ENCODE assay signal across 10 mouse cellular contexts in the genomic region with DNA sequence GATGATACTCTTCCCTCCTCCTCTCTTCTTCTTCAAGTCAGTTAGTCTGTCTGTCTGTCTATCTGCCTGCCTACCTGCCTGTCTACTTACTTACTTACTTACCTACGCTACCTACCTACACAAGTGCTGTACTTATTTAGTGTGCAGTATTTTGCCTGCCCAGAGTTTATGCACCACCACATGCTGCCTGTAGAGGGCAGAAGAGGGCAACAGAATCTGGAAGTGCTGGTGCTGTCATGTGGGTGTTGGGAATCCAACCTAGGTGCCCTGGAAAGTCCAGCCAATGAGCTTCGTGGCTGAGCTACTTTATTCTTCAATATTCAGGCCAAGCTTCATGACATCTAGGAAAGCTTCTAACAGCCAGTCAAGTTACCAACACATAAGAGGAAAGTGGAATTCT. TPM values are rescaled to one million over a fixed set of nuclear protein-coding genes. Genes with fewer than 3 reads are reported as not detected.
DNase-seq lines count a peak whose midpoint lies in the region; ATAC-seq and TF ChIP-seq lines count a peak whose summit lies in the region.
"Had no signal": no experiment of that assay in that cellular context is flagged by ENCODE, and none has a peak within 500 bp of the region (broad histone marks: within the 10 kb centered on the region; RNA-seq: fewer than 3 reads in every experiment).

No protein-coding gene starts in this region.

- no peaks in the 10 kb centered on the region for H3K4me1 ChIP-seq in hindbrain, postnatal 0 days (ENCODE audit: insufficient read depth, low read length)
- H3K4me1 ChIP-seq in hindbrain, embryonic 13.5 days (replicated peaks): no peaks in the 10 kb centered on the region
- H3K4me1 ChIP-seq in heart, embryonic 13.5 days: peaks cover 19% of the 10 kb centered on the region
- no peaks in the 10 kb centered on the region for H3K4me1 ChIP-seq in liver, postnatal 0 days (ENCODE audit: insufficient read depth)
- H3K4me1 ChIP-seq: lung, embryonic 15.5 days had no signal

- peak; percentile 80 for TF ChIP-seq CTCF in hindbrain, postnatal 0 days (IDR thresholded peaks at IDR 0.05; ENCODE audit: low read depth)
- peak; percentile 98 for TF ChIP-seq CTCF in liver, postnatal 0 days (IDR thresholded peaks at IDR 0.05; ENCODE audit: low read depth)

- no peak for ATAC-seq in hindbrain, postnatal 0 days
- ATAC-seq in hindbrain, embryonic 13.5 days (ENCODE audit: low FRiP score): no peak
- no peak for ATAC-seq in heart, embryonic 13.5 days (ENCODE audit: extremely low read depth, insufficient number of reproducible peaks, low FRiP score, low TSS enrichment)
- ATAC-seq in liver, postnatal 0 days: no peak

- no peak overlapping the region for H3K4me2 ChIP-seq in hindbrain, postnatal 0 days (ENCODE audit: low read depth, low read length)
- no peak overlapping the region for H3K4me2 ChIP-seq in hindbrain, embryonic 13.5 days
- no peak overlapping the region for H3K4me2 ChIP-seq in heart, embryonic 13.5 days
- H3K4me2 ChIP-seq in liver, postnatal 0 days (ENCODE audit: low read depth, low read length): no peak overlapping the region
- H3K4me2 ChIP-seq: lung, embryonic 15.5 days had no signal

- DNase-seq in hindbrain, postnatal 0 days (ENCODE audit: low spot score): peak; percentile 19
- DNase-seq in CD8-positive naive resting alpha-beta T cell, adult 2 months (ENCODE audit: low read depth in 2 of 2, low spot score in 2 of 2): peak; percentile 59 to 68
- DNase-seq in adrenal gland, postnatal 36 days: peak; percentile 51 to 60
- DNase-seq in liver, postnatal 0 days: peak; percentile 75
- DNase-seq in spleen, postnatal 36 days (ENCODE audit: low spot score in 2 of 2): peak; percentile 48 to 66
- no peak for DNase-seq in urinary bladder, adult 2 months (ENCODE audit: low spot score)

- no peak overlapping the region for H3K9ac ChIP-seq in hindbrain, postnatal 0 days (replicated peaks; ENCODE audit: low read length)
- H3K9ac ChIP-seq in hindbrain, embryonic 13.5 days: no peak overlapping the region
- no peak overlapping the region for H3K9ac ChIP-seq in heart, embryonic 13.5 days
- H3K9ac ChIP-seq in liver, postnatal 0 days (replicated peaks): no peak overlapping the region
- H3K9ac ChIP-seq: lung, embryonic 15.5 days had no signal

- no peaks in the 10 kb centered on the region for H3K9me3 ChIP-seq in hindbrain, postnatal 0 days (ENCODE audit: low read length)
- H3K9me3 ChIP-seq in hindbrain, embryonic 13.5 days: no peaks in the 10 kb centered on the region
- no peaks in the 10 kb centered on the region for H3K9me3 ChIP-seq in heart, embryonic 13.5 days
- H3K9me3 ChIP-seq in liver, postnatal 0 days (ENCODE audit: low read length): no peaks in the 10 kb centered on the region
- H3K9me3 ChIP-seq: lung, embryonic 15.5 days had no signal

- H3K36me3 ChIP-seq in hindbrain, postnatal 0 days (ENCODE audit: insufficient read depth, low read length): peaks cover 26% of the 10 kb centered on the region
- peaks cover 59% of the 10 kb centered on the region for H3K36me3 ChIP-seq in hindbrain, embryonic 13.5 days
- peaks cover 63% of the 10 kb centered on the region for H3K36me3 ChIP-seq in heart, embryonic 13.5 days
- H3K36me3 ChIP-seq in liver, postnatal 0 days (replicated peaks; ENCODE audit: insufficient read depth, low read length): peaks cover 47% of the 10 kb centered on the region

- H3K27ac ChIP-seq in hindbrain, postnatal 0 days: no peak overlapping the region
- no peak overlapping the region for H3K27ac ChIP-seq in hindbrain, embryonic 13.5 days
- peak overlapping the region; percentile 82; the same call in 1 of the 2 replicates for H3K27ac ChIP-seq in heart, embryonic 13.5 days (replicated peaks)
- peak overlapping the region; percentile 93 for H3K27ac ChIP-seq in liver, postnatal 0 days (ENCODE audit: low read depth)
- H3K27ac ChIP-seq: lung, embryonic 15.5 days had no signal

- TF ChIP-seq EP300 in liver, postnatal 0 days (IDR thresholded peaks at IDR 0.05; ENCODE audit: low read depth): no peak

- WGBS in hindbrain, postnatal 0 days: 81% methylated on average over 2 of the region's 2 CpGs
- WGBS in hindbrain, embryonic 13.5 days: 77% methylated on average over 2 of the region's 2 CpGs
- WGBS in heart, embryonic 13.5 days: 81% methylated on average over 2 of the region's 2 CpGs
- 70% methylated on average over 2 of the region's 2 CpGs for WGBS in liver, postnatal 0 days (ENCODE audit: insufficient replicate concordance)

- H3K27me3 ChIP-seq in hindbrain, postnatal 0 days (ENCODE audit: insufficient read depth, low read length): no peaks in the 10 kb centered on the region
- no peaks in the 10 kb centered on the region for H3K27me3 ChIP-seq in hindbrain, embryonic 13.5 days
- no peaks in the 10 kb centered on the region for H3K27me3 ChIP-seq in heart, embryonic 13.5 days (replicated peaks)
- no peaks in the 10 kb centered on the region for H3K27me3 ChIP-seq in liver, postnatal 0 days (ENCODE audit: insufficient read depth, low read length)
- H3K27me3 ChIP-seq: lung, embryonic 15.5 days had no signal

- no peak overlapping the region for H3K4me3 ChIP-seq in hindbrain, postnatal 0 days (ENCODE audit: low read length)
- H3K4me3 ChIP-seq in hindbrain, embryonic 13.5 days: no peak overlapping the region
- no peak overlapping the region for H3K4me3 ChIP-seq in heart, embryonic 13.5 days
- no peak overlapping the region for H3K4me3 ChIP-seq in liver, postnatal 0 days (ENCODE audit: low read depth, low read length)
- H3K4me3 ChIP-seq: lung, embryonic 15.5 days had no signal

RNA-seq across cellular contexts. Expression of gene Hspa5, which starts 12.3 kb away (rescaled TPM):
- total RNA-seq in hindbrain, postnatal 0 days (2014; rRNA removed): 148 and 186 TPM in 2 replicates
- polyA plus RNA-seq in hindbrain, postnatal 0 days (2015; fragmentation: Nextera tagmentation; extraction: Ambion mirVana): 321 and 322 TPM in 2 replicates
- polyA plus RNA-seq in hindbrain, embryonic 13.5 days (2015; fragmentation: Nextera tagmentation; extraction: Ambion mirVana): 438 and 458 TPM in 2 replicates
- total RNA-seq in adrenal gland, postnatal 36 days (2021): 100 to 1,000 TPM; 651 to 795 TPM
- 631 and 745 TPM in 2 replicates for polyA plus RNA-seq in heart, embryonic 13.5 days (2015; fragmentation: Nextera tagmentation; extraction: Ambion mirVana)
- 384 and 424 TPM in 2 replicates for polyA plus RNA-seq in liver, postnatal 0 days (2015; fragmentation: Nextera tagmentation; extraction: Ambion mirVana)
- polyA plus RNA-seq in urinary bladder, adult 2 months (2012; rRNA removed): 272 and 309 TPM in 2 replicates

RNA-seq across cellular contexts. Expression of gene Rabepk, which starts 15.6 kb away (rescaled TPM):
- total RNA-seq in hindbrain, postnatal 0 days (2014; rRNA removed): 15.8 and 19.0 TPM in 2 replicates
- polyA plus RNA-seq in hindbrain, postnatal 0 days (2015; fragmentation: Nextera tagmentation; extraction: Ambion mirVana): 28.2 and 28.8 TPM in 2 replicates
- polyA plus RNA-seq in hindbrain, embryonic 13.5 days (2015; fragmentation: Nextera tagmentation; extraction: Ambion mirVana): 28.2 TPM in 2 replicates
- total RNA-seq in adrenal gland, postnatal 36 days (2021): 10 to 100 TPM; 27.6 to 29.7 TPM
- polyA plus RNA-seq in heart, embryonic 13.5 days (2015; fragmentation: Nextera tagmentation; extraction: Ambion mirVana): 22.9 and 27.2 TPM in 2 replicates
- 17.0 and 20.4 TPM in 2 replicates for polyA plus RNA-seq in liver, postnatal 0 days (2015; fragmentation: Nextera tagmentation; extraction: Ambion mirVana)
- polyA plus RNA-seq in urinary bladder, adult 2 months (2012; rRNA removed): 15.4 and 17.0 TPM in 2 replicates

RNA-seq across cellular contexts. Expression of gene Gapvd1, which starts 29.1 kb away (rescaled TPM):
- 71.2 and 74.0 TPM in 2 replicates for total RNA-seq in hindbrain, postnatal 0 days (2014; rRNA removed)
- polyA plus RNA-seq in hindbrain, postnatal 0 days (2015; fragmentation: Nextera tagmentation; extraction: Ambion mirVana): 79.8 and 80.8 TPM in 2 replicates
- 122 and 129 TPM in 2 replicates for polyA plus RNA-seq in hindbrain, embryonic 13.5 days (2015; fragmentation: Nextera tagmentation; extraction: Ambion mirVana)
- total RNA-seq in adrenal gland, postnatal 36 days (2021): 10 to 100 TPM; 57.9 to 62.0 TPM
- polyA plus RNA-seq in heart, embryonic 13.5 days (2015; fragmentation: Nextera tagmentation; extraction: Ambion mirVana): 55.6 and 59.5 TPM in 2 replicates
- polyA plus RNA-seq in liver, postnatal 0 days (2015; fragmentation: Nextera tagmentation; extraction: Ambion mirVana): 37.1 and 39.0 TPM in 2 replicates
- polyA plus RNA-seq in urinary bladder, adult 2 months (2012; rRNA removed): 26.6 and 32.5 TPM in 2 replicates

RNA-seq across cellular contexts. Expression of gene Fbxw2, which starts 42.0 kb away (rescaled TPM):
- 94.9 and 112 TPM in 2 replicates for total RNA-seq in hindbrain, postnatal 0 days (2014; rRNA removed)
- 111 and 118 TPM in 2 replicates for polyA plus RNA-seq in hindbrain, postnatal 0 days (2015; fragmentation: Nextera tagmentation; extraction: Ambion mirVana)
- polyA plus RNA-seq in hindbrain, embryonic 13.5 days (2015; fragmentation: Nextera tagmentation; extraction: Ambion mirVana): 83.1 and 83.8 TPM in 2 replicates
- total RNA-seq in adrenal gland, postnatal 36 days (2021): 10 to 100 TPM; 71.5 to 71.6 TPM
- 55.0 and 66.1 TPM in 2 replicates for polyA plus RNA-seq in heart, embryonic 13.5 days (2015; fragmentation: Nextera tagmentation; extraction: Ambion mirVana)
- polyA plus RNA-seq in liver, postnatal 0 days (2015; fragmentation: Nextera tagmentation; extraction: Ambion mirVana): 36.1 and 38.3 TPM in 2 replicates
- 70.3 and 71.0 TPM in 2 replicates for polyA plus RNA-seq in urinary bladder, adult 2 months (2012; rRNA removed)

RNA-seq across cellular contexts. Expression of gene Gm34653, which starts 48.7 kb away (rescaled TPM):
- total RNA-seq in hindbrain, postnatal 0 days (2014; rRNA removed): 0.16 TPM in 1 of 2 replicates, not detected in the other
- polyA plus RNA-seq in hindbrain, postnatal 0 days (2015; fragmentation: Nextera tagmentation; extraction: Ambion mirVana): 0.09 TPM in 1 of 2 replicates, not detected in the other
- polyA plus RNA-seq in hindbrain, embryonic 13.5 days (2015; fragmentation: Nextera tagmentation; extraction: Ambion mirVana): not detected in 2 replicates
- not detected for total RNA-seq in adrenal gland, postnatal 36 days (2021)
- polyA plus RNA-seq in heart, embryonic 13.5 days (2015; fragmentation: Nextera tagmentation; extraction: Ambion mirVana): not detected in 2 replicates
- 0.06 TPM in 1 of 2 replicates, not detected in the other for polyA plus RNA-seq in liver, postnatal 0 days (2015; fragmentation: Nextera tagmentation; extraction: Ambion mirVana)
- polyA plus RNA-seq in urinary bladder, adult 2 months (2012; rRNA removed): 0.04 and 0.08 TPM in 2 replicates
- polyA plus RNA-seq: embryonic facial prominence, embryonic 14.5 days; lung, embryonic 15.5 days had no signal

Comparison
In these comparisons a context has a peak if more than half of its experiments do, and no peak if none do; other contexts are left out.
1. H3K27ac ChIP-seq: peak in heart, embryonic 13.5 days (single experiment) and liver, postnatal 0 days (single experiment); none in hindbrain, postnatal 0 days (single experiment) and hindbrain, embryonic 13.5 days (single experiment).